ENCODE assay signal across 35 mouse cellular contexts in genomic region chr5:91147001-91147400, GRCm38 (mm10). TPM values are rescaled to one million over a fixed set of nuclear protein-coding genes. Genes with fewer than 3 reads are reported as not detected.
"Had no signal": no experiment of that assay in that cellular context is flagged by ENCODE, and none has a peak within 500 bp of the region (broad histone marks: within the 10 kb centered on the region; RNA-seq: fewer than 3 reads in every experiment).

No protein-coding gene starts in this region.

- H3K4me1 ChIP-seq: embryonic facial prominence, embryonic 10.5 days; embryonic facial prominence, embryonic 12.5 days; embryonic facial prominence, embryonic 13.5 days; embryonic facial prominence, embryonic 15.5 days; forebrain, embryonic 10.5 days; forebrain, embryonic 12.5 days; forebrain, embryonic 13.5 days; forebrain, embryonic 15.5 days had no signal

- H3K27ac ChIP-seq: embryonic facial prominence, embryonic 10.5 days; embryonic facial prominence, embryonic 12.5 days; embryonic facial prominence, embryonic 13.5 days; embryonic facial prominence, embryonic 15.5 days; forebrain, embryonic 10.5 days; forebrain, embryonic 12.5 days; forebrain, embryonic 13.5 days; forebrain, embryonic 15.5 days; gastrocnemius, adult 2 months; heart, adult 2 months had no signal

- ATAC-seq: forebrain, embryonic 13.5 days; forebrain, embryonic 14.5 days; forebrain, embryonic 15.5 days; forebrain, embryonic 16.5 days; forebrain, postnatal 0 days had no signal

- H3K9me3 ChIP-seq: embryonic facial prominence, embryonic 12.5 days; embryonic facial prominence, embryonic 15.5 days; forebrain, embryonic 13.5 days had no signal

- H3K27me3 ChIP-seq: embryonic facial prominence, embryonic 12.5 days; embryonic facial prominence, embryonic 15.5 days; forebrain, embryonic 12.5 days; forebrain, embryonic 13.5 days; forebrain, embryonic 15.5 days had no signal

- H3K4me3 ChIP-seq: embryonic facial prominence, embryonic 10.5 days; embryonic facial prominence, embryonic 12.5 days; embryonic facial prominence, embryonic 13.5 days; embryonic facial prominence, embryonic 15.5 days; erythroblast, embryonic 14.5 days; forebrain, embryonic 10.5 days; forebrain, embryonic 12.5 days; forebrain, embryonic 13.5 days; forebrain, embryonic 15.5 days; gastrocnemius, adult 2 months; heart, adult 2 months had no signal

- H3K9ac ChIP-seq: embryonic facial prominence, embryonic 12.5 days; embryonic facial prominence, embryonic 13.5 days; embryonic facial prominence, embryonic 15.5 days; forebrain, embryonic 12.5 days; forebrain, embryonic 13.5 days; forebrain, embryonic 15.5 days; forebrain, postnatal 0 days had no signal

- H3K36me3 ChIP-seq: embryonic facial prominence, embryonic 10.5 days; embryonic facial prominence, embryonic 12.5 days; embryonic facial prominence, embryonic 13.5 days; embryonic facial prominence, embryonic 15.5 days; forebrain, embryonic 10.5 days; forebrain, embryonic 12.5 days; forebrain, embryonic 15.5 days had no signal

- DNase-seq: cerebellum, adult 8-10 months; cerebellum, adult 9-10 months; cerebellum, adult 9-11 months; cerebellum, postnatal 10 days; cerebellum, postnatal 14 days; cerebellum, postnatal 25 days; cerebellum, postnatal 36 days; embryo, embryonic 11 days; forebrain, postnatal 0 days; gastrocnemius, adult 2 months; gastrocnemius, postnatal 10 days; gastrocnemius, postnatal 14 days; gastrocnemius, postnatal 25 days; gastrocnemius, postnatal 36 days; heart, adult 18-20 months; heart, adult 2 months had no signal

- H3K4me2 ChIP-seq: embryonic facial prominence, embryonic 12.5 days; embryonic facial prominence, embryonic 13.5 days; embryonic facial prominence, embryonic 15.5 days; forebrain, embryonic 12.5 days; forebrain, embryonic 13.5 days; forebrain, embryonic 15.5 days had no signal

RNA-seq across cellular contexts. Expression of gene Areg, which starts 7.6 kb away (rescaled TPM):
- total RNA-seq: common myeloid progenitor, adult 5-6 weeks; forebrain, postnatal 0 days; gastrocnemius, adult 18-20 months; gastrocnemius, adult 2 months; gastrocnemius, adult 8-10 months; gastrocnemius, postnatal 10 days; gastrocnemius, postnatal 14 days; gastrocnemius, postnatal 25 days; gastrocnemius, postnatal 36 days; gastrocnemius, postnatal 4 days; granulocyte monocyte progenitor cell, adult 5-6 weeks; heart, adult 18-20 months; heart, adult 2 months; heart, adult 8-10 months had no signal
- polyA plus RNA-seq: embryonic facial prominence, embryonic 11.5 days; erythroblast, embryonic 14.5 days; forebrain, embryonic 10.5 days; forebrain, embryonic 12.5 days; forebrain, embryonic 13.5 days; forebrain, embryonic 14.5 days; forebrain, embryonic 16.5 days; gonadal fat pad, adult 2 months; heart, adult 2 months had no signal
